ENCODE assay signal across 25 mouse cellular contexts in the genomic region with DNA sequence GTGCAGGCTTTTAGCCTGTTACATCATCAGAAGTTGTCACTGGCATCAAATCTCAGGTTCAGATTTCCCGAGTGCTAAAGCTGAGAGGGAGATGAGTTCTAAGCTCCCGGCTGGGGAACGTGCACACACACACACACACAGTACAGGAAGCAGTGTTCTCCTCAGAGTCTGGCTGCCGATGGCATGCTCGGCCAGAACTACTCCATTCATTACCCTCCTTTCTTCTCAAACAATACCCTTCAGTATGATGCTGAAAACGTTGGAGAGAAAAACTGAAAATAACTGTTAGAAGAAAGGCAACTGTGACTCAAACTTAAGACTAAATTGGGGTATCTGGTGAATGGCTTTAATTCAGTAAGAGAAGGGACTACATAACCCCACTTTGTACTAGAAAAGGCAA.
A peak's percentile ranks its signal among the peaks of the same experiment; 100 is the strongest.
DNase-seq lines count a peak whose midpoint lies in the region; ATAC-seq and TF ChIP-seq lines count a peak whose summit lies in the region.
"Had no signal": no experiment of that assay in that cellular context is flagged by ENCODE, and none has a peak within 500 bp of the region (broad histone marks: within the 10 kb centered on the region; RNA-seq: fewer than 3 reads in every experiment).

No protein-coding gene starts in this region.

- H3K36me3 ChIP-seq in forebrain, embryonic 10.5 days (replicated peaks), result no peaks in the 10 kb centered on the region
- no peaks in the 10 kb centered on the region for H3K36me3 ChIP-seq in forebrain, embryonic 16.5 days (ENCODE audit: control insufficient read depth, insufficient read depth)
- H3K36me3 ChIP-seq: embryonic facial prominence, embryonic 15.5 days; heart, embryonic 15.5 days; liver, embryonic 12.5 days; midbrain, embryonic 15.5 days; neural tube, embryonic 13.5 days had no signal

- H3K27me3 ChIP-seq in forebrain, embryonic 10.5 days (ENCODE audit: poor library complexity, severe bottlenecking), result no peaks in the 10 kb centered on the region
- H3K27me3 ChIP-seq in forebrain, embryonic 16.5 days (replicated peaks; ENCODE audit: control insufficient read depth, insufficient read depth, low read length), result no peaks in the 10 kb centered on the region
- H3K27me3 ChIP-seq: embryonic facial prominence, embryonic 15.5 days; heart, embryonic 15.5 days; liver, embryonic 12.5 days; midbrain, embryonic 15.5 days; neural tube, embryonic 13.5 days had no signal

- 28% methylated on average over 6 of the region's 6 CpGs for WGBS in forebrain, embryonic 10.5 days
- 3% methylated on average over 6 of the region's 6 CpGs for WGBS in forebrain, embryonic 16.5 days

- 0 out of 2 replicates have a peak overlapping the region, but pooled peaks have one; percentile 32 for H3K9ac ChIP-seq in forebrain, embryonic 16.5 days (replicated peaks; ENCODE audit: low read depth, low read length)
- H3K9ac ChIP-seq: embryonic facial prominence, embryonic 15.5 days; heart, embryonic 15.5 days; liver, embryonic 12.5 days; midbrain, embryonic 15.5 days; neural tube, embryonic 13.5 days had no signal

- peaks cover 46% of the 10 kb centered on the region for H3K4me1 ChIP-seq in forebrain, embryonic 10.5 days
- H3K4me1 ChIP-seq in forebrain, embryonic 16.5 days (replicated peaks; ENCODE audit: control insufficient read depth, insufficient read depth, low read length), result peaks cover 19% of the 10 kb centered on the region

- ATAC-seq in forebrain, embryonic 16.5 days, result peak; percentile 60
- ATAC-seq in megakaryocyte progenitor cell, adult 5-6 weeks (replicated peaks; ENCODE audit: poor library complexity), result no peak
- ATAC-seq: CD4-positive, CD25-positive, alpha-beta regulatory T cell, adult 4 months; liver, embryonic 12.5 days; midbrain, embryonic 15.5 days had no signal

- no peaks in the 10 kb centered on the region for H3K9me3 ChIP-seq in forebrain, embryonic 10.5 days
- peaks cover 3% of the 10 kb centered on the region; the same call in 1 of the 2 replicates for H3K9me3 ChIP-seq in forebrain, embryonic 16.5 days (ENCODE audit: control insufficient read depth, low read length)
- H3K9me3 ChIP-seq: embryonic facial prominence, embryonic 15.5 days; heart, embryonic 15.5 days; liver, embryonic 12.5 days; midbrain, embryonic 15.5 days; neural tube, embryonic 13.5 days had no signal

- H3K4me2 ChIP-seq in forebrain, embryonic 16.5 days (ENCODE audit: low read length), result no peak overlapping the region
- H3K4me2 ChIP-seq: embryonic facial prominence, embryonic 15.5 days; heart, embryonic 15.5 days; liver, embryonic 12.5 days; midbrain, embryonic 15.5 days; neural tube, embryonic 13.5 days had no signal

- H3K27ac ChIP-seq in gastrocnemius, adult 2 months, result peak overlapping the region; percentile 35; the same call in 1 of the 2 replicates
- H3K27ac ChIP-seq in forebrain, embryonic 10.5 days, result peak overlapping the region; percentile 75
- H3K27ac ChIP-seq in forebrain, embryonic 16.5 days (ENCODE audit: low read length), result peak overlapping the region; percentile 26; the same call in 1 of the 2 replicates
- H3K27ac ChIP-seq: embryonic facial prominence, embryonic 15.5 days; heart, embryonic 15.5 days; liver, embryonic 12.5 days; midbrain, embryonic 15.5 days; neural tube, embryonic 13.5 days had no signal

- H3K4me3 ChIP-seq in gastrocnemius, adult 2 months, result peak overlapping the region; percentile 9; the same call in 1 of the 2 replicates
- H3K4me3 ChIP-seq in forebrain, embryonic 10.5 days, result no peak overlapping the region
- no peak overlapping the region for H3K4me3 ChIP-seq in forebrain, embryonic 16.5 days (replicated peaks; ENCODE audit: low read length)
- H3K4me3 ChIP-seq: embryonic facial prominence, embryonic 15.5 days; heart, embryonic 15.5 days; liver, embryonic 12.5 days; midbrain, embryonic 15.5 days; myocyte; neural tube, embryonic 13.5 days had no signal

- no peak for DNase-seq in gastrocnemius, adult 2 months
- no peak for DNase-seq in gastrocnemius, postnatal 36 days
- DNase-seq in Muller cell, postnatal 12 days (ENCODE audit: inconsistent ontology term), result peak; percentile 57
- DNase-seq in forebrain, embryonic 10.5 days (ENCODE audit: extremely low spot score, low spot score), result no peak
- no peak for DNase-seq in testis, postnatal 14 days (ENCODE audit: low spot score)
- no peak for DNase-seq in left cerebral cortex, postnatal 25 days (ENCODE audit: low spot score in 2 of 2)
- DNase-seq: adrenal gland, postnatal 36 days; cerebellum, adult 11-12 months; cerebellum, postnatal 10 days; heart, postnatal 36 days; kidney, adult 11 months; kidney, postnatal 4 days; left cerebral cortex, postnatal 4 days; lung, adult 18-20 months; lung, postnatal 10 days; right cerebral cortex, postnatal 4 days had no signal

- intact Hi-C loops in gastrocnemius, adult 2 months (cut with DNase I), result no loop called here
- intact Hi-C loops in gastrocnemius, postnatal 36 days (cut with DNase I), result no loop called here
- intact Hi-C loops in left cerebral cortex, postnatal 25 days (cut with DNase I), result no loop called here

- no peak for TF ChIP-seq CTCF in gastrocnemius, adult 2 months (IDR thresholded peaks at IDR 0.05)
